Mouse (Mus musculus): ENCODE data around the gene Eif4g1.

Gene Eif4g1

GRCm38 (mm10) chr16:20726384-20726783, 58.3 kb downstream of the Eif4g1 start:
- DNase-seq (ENCODE audit: low spot score) = no peak

GRCm38 (mm10) chr16:20730293-20730711, 62.2 kb downstream of the Eif4g1 start:
- no peak for DNase-seq (ENCODE audit: low spot score)

GRCm38 (mm10) chr16:20731688-20732087, 63.6 kb downstream of the Eif4g1 start:
- no peak for DNase-seq (ENCODE audit: low spot score)

GRCm38 (mm10) chr16:20732251-20732924, 64.3 kb downstream of the Eif4g1 start:
- peak; percentile 71 for DNase-seq (ENCODE audit: low spot score)

GRCm38 (mm10) chr16:20732925-20733730, 65.0 kb downstream of the Eif4g1 start, which contains the start of gene Chrd:
Gene Chrd, plus strand, starts transcription at chr16:20733127.
- DNase-seq (ENCODE audit: low spot score) = peak; percentile 79

- no peak for DNase-seq (ENCODE audit: low spot score)
Observed at GRCm38 (mm10) chr16:20733731-20734730, 65.9 kb downstream of the Eif4g1 start, which contains the start of gene Thpo. Gene Thpo, minus strand, starts transcription at chr16:20734511.

- no peak for DNase-seq (ENCODE audit: low spot score)
Observed at GRCm38 (mm10) chr16:20735651-20736050, 67.5 kb downstream of the Eif4g1 start.

- no peak for DNase-seq (ENCODE audit: low spot score)
Observed at GRCm38 (mm10) chr16:20736168-20736567, 68.1 kb downstream of the Eif4g1 start.

- DNase-seq (ENCODE audit: low spot score) = no peak
Observed at GRCm38 (mm10) chr16:20736823-20737222, 68.7 kb downstream of the Eif4g1 start.

- no peak for DNase-seq (ENCODE audit: low spot score)
Observed at GRCm38 (mm10) chr16:20739845-20740244, 71.7 kb downstream of the Eif4g1 start.
